Mouse (Mus musculus) thymus, adult 2 months (tissue): ENCODE results near the gene Tmem106c. TPM values are rescaled to one million over a fixed set of nuclear protein-coding genes. Genes with fewer than 3 reads are reported as not detected.

Experiments
- DNase-seq: peaks from one replicate; pipeline ENCODE4 v3.0.0; 2021
- H3K27ac ChIP-seq: fragments of 200-500 bp; 2 replicates; pipeline ENCODE4 v1.5.1; 2012; ENCODE audit warnings: low read length, control low read depth; ENCODE audit not compliant: control insufficient read depth, insufficient read depth
- H3K27me3 ChIP-seq: fragments of 200-500 bp; 2 replicates; pipeline ENCODE4 v1.6.1; 2012; ENCODE audit warnings: mild to moderate bottlenecking, low read length, moderate library complexity, mixed read lengths; ENCODE audit not compliant: control insufficient read depth, insufficient read depth
- H3K36me3 ChIP-seq: fragments of 200-500 bp; 2 replicates; pipeline ENCODE4 v1.6.1; 2012; ENCODE audit warnings: mild to moderate bottlenecking, low read length, moderate library complexity; ENCODE audit not compliant: control insufficient read depth, insufficient read depth
- H3K4me1 ChIP-seq: fragments of 200-500 bp; replicated peaks from 2 replicates; pipeline ENCODE4 v1.6.1; 2012; ENCODE audit warnings: low read length; ENCODE audit not compliant: control insufficient read depth, insufficient read depth
- H3K4me3 ChIP-seq: fragments of 200-500 bp; 2 replicates; pipeline ENCODE4 v1.5.1; 2012; ENCODE audit warnings: mild to moderate bottlenecking, low read length, control low read depth, moderate library complexity; ENCODE audit not compliant: control insufficient read depth, insufficient read depth
- CTCF ChIP-seq: fragments of 200-500 bp; IDR thresholded peaks from 2 replicates; pipeline ENCODE4 v1.5.1; 2012; ENCODE audit warnings: mild to moderate bottlenecking, control low read depth, low read length, moderate library complexity, borderline replicate concordance; ENCODE audit not compliant: control insufficient read depth, poor library complexity, insufficient read depth; ENCODE audit errors: extremely low read depth
- POLR2A ChIP-seq: fragments of 200-500 bp; IDR thresholded peaks from 2 replicates; pipeline ENCODE4 v1.6.1; 2012; ENCODE audit warnings: mild to moderate bottlenecking, low read length, control low read depth, moderate library complexity; ENCODE audit not compliant: control insufficient read depth, poor library complexity, insufficient read depth; ENCODE audit errors: extremely low read depth
- WGBS: fragments of 180-500 bp; shearing (Covaris S2); methylation state at CpG from one replicate; pipeline ENCODE4 v1.1.7; 2018; 5-methylcytosine and 5-hydroxymethylcytosine counted together
- polyA plus RNA-seq: library from polyadenylated mRNA; depleted of rRNA; stranded (reverse); fragments of >200 nt; gene quantifications from 2 replicates; pipeline ENCODE4 v1.2.3, GENCODE M21; 2012

Gene Tmem106c
- polyA plus RNA-seq, 1 experiment, result 38.4 TPM

- Histone ChIP-seq H3K36me3 (no peaks in the 10 kb centered on the region), H3K4me1 (no peaks in the 10 kb centered on the region), H3K27ac (no peak overlapping the region), H3K4me3 (no peak overlapping the region), H3K27me3 (no peaks in the 10 kb centered on the region)
- no peak for DNase-seq
- TF ChIP-seq CTCF, result no peak
- TF ChIP-seq POLR2A, result no peak
- WGBS, result 92% methylated on average over 4 of the region's 4 CpGs
These were observed 37.0 kb upstream of the Tmem106c start for GRCm38 (mm10) chr15:97927018-97927417.

- no peak for DNase-seq
- H3K27ac ChIP-seq, result no peak overlapping the region
These were observed 36.2 kb upstream of the Tmem106c start for GRCm38 (mm10) chr15:97927821-97928220.

GRCm38 (mm10) chr15:97929259-97929824 is 34.7 kb upstream of the Tmem106c start:
- no peaks in the 10 kb centered on the region for H3K27me3 ChIP-seq
- H3K27ac ChIP-seq, result no peak overlapping the region
- 54% methylated on average over 13 of the region's 13 CpGs for WGBS
- TF ChIP-seq CTCF (no peak), POLR2A (no peak)
- H3K36me3 ChIP-seq, result no peaks in the 10 kb centered on the region
- no peaks in the 10 kb centered on the region for H3K4me1 ChIP-seq
- no peak overlapping the region for H3K4me3 ChIP-seq
- DNase-seq, result no peak

More at GRCm38 (mm10) chr15:97927821-97928220, 36.2 kb upstream of the Tmem106c start:
- TF ChIP-seq CTCF (no peak), POLR2A (no peak)
- H3K4me1 ChIP-seq, result no peaks in the 10 kb centered on the region
- H3K27me3 ChIP-seq, result no peaks in the 10 kb centered on the region
- no peaks in the 10 kb centered on the region for H3K36me3 ChIP-seq
- no peak overlapping the region for H3K4me3 ChIP-seq
- WGBS, result 36% methylated on average over 6 of the region's 6 CpGs

GRCm38 (mm10) chr15:97932441-97932840 is 31.6 kb upstream of the Tmem106c start:
- no peak overlapping the region for H3K4me3 ChIP-seq
- no peak for DNase-seq
- TF ChIP-seq CTCF (no peak), POLR2A (no peak)
- H3K36me3 ChIP-seq, result no peaks in the 10 kb centered on the region
- H3K4me1 ChIP-seq, result no peaks in the 10 kb centered on the region
- WGBS, result 87% methylated on average over 12 of the region's 12 CpGs
- H3K27me3 ChIP-seq, result no peaks in the 10 kb centered on the region
- no peak overlapping the region for H3K27ac ChIP-seq

- no peak overlapping the region for H3K27ac ChIP-seq
- H3K4me3 ChIP-seq, result no peak overlapping the region
- TF ChIP-seq POLR2A (no peak), CTCF (no peak)
- 93% methylated on average over 6 of the region's 6 CpGs for WGBS
- no peak for DNase-seq
- no peaks in the 10 kb centered on the region for H3K27me3 ChIP-seq
- H3K4me1 ChIP-seq, result no peaks in the 10 kb centered on the region
- no peaks in the 10 kb centered on the region for H3K36me3 ChIP-seq
These were observed 25.4 kb upstream of the Tmem106c start for GRCm38 (mm10) chr15:97938580-97938979.

GRCm38 (mm10) chr15:97940088-97940487 is 23.9 kb upstream of the Tmem106c start:
- TF ChIP-seq CTCF (no peak), POLR2A (no peak)
- WGBS, result 97% methylated on average over 2 of the region's 2 CpGs

GRCm38 (mm10) chr15:97941306-97941705 is 22.7 kb upstream of the Tmem106c start:
- no peaks in the 10 kb centered on the region for H3K4me1 ChIP-seq
- H3K27me3 ChIP-seq, result no peaks in the 10 kb centered on the region
- TF ChIP-seq POLR2A (no peak), CTCF (no peak)
- no peak overlapping the region for H3K4me3 ChIP-seq
- H3K36me3 ChIP-seq, result no peaks in the 10 kb centered on the region
- 95% methylated on average over 2 of the region's 2 CpGs for WGBS
- DNase-seq, result no peak
- H3K27ac ChIP-seq, result no peak overlapping the region

More at GRCm38 (mm10) chr15:97940088-97940487, 23.9 kb upstream of the Tmem106c start:
- Histone ChIP-seq H3K4me1 (no peaks in the 10 kb centered on the region), H3K4me3 (no peak overlapping the region), H3K27ac (no peak overlapping the region), H3K27me3 (no peaks in the 10 kb centered on the region), H3K36me3 (no peaks in the 10 kb centered on the region)
- no peak for DNase-seq
